In genomic region chr12:56681096-56681811, GRCm38 (mm10) we compare ENCODE assay signal across 9 mouse cellular contexts. TPM values are rescaled to one million over a fixed set of nuclear protein-coding genes. Genes with fewer than 3 reads are reported as not detected.
DNase-seq lines count a peak whose midpoint lies in the region; ATAC-seq and TF ChIP-seq lines count a peak whose summit lies in the region.
"Had no signal": no experiment of that assay in that cellular context is flagged by ENCODE, and none has a peak within 500 bp of the region (broad histone marks: within the 10 kb centered on the region; RNA-seq: fewer than 3 reads in every experiment).

No protein-coding gene starts in this region.

- 2% methylated on average over 38 of the region's 38 CpGs for WGBS in heart, adult 2 months
- 1% methylated on average over 37 of the region's 38 CpGs for WGBS in embryonic facial prominence, embryonic 14.5 days

- H3K36me3 ChIP-seq in heart, adult 2 months (ENCODE audit: control insufficient read depth, insufficient read depth, low read length): no peaks in the 10 kb centered on the region
- H3K36me3 ChIP-seq in embryonic facial prominence, embryonic 14.5 days (ENCODE audit: control insufficient read depth, insufficient read depth, low read length): no peaks in the 10 kb centered on the region

- no peak for TF ChIP-seq EP300 in heart, adult 2 months (IDR thresholded peaks at IDR 0.05; ENCODE audit: insufficient read depth, low read depth, low read length)

- peak; percentile 43 for TF ChIP-seq CTCF in heart, adult 2 months (IDR thresholded peaks at IDR 0.05)

- H3K9me3 ChIP-seq in embryonic facial prominence, embryonic 14.5 days (ENCODE audit: control insufficient read depth, low read length): no peaks in the 10 kb centered on the region

- intact Hi-C loops in heart, adult 2 months (cut with DNase I): loop anchor here (5.0 to 10.0 kb wide), 2 partner anchors 306 to 504 kb away; no protein-coding TSS in a partner anchor
- intact Hi-C loops in heart, postnatal 10 days (cut with DNase I): loop anchor here (5.0 kb wide), 1 partner anchor 501 kb away; no protein-coding TSS in a partner anchor

- peak; percentile 85 for ATAC-seq in embryonic facial prominence, embryonic 14.5 days (ENCODE audit: low read depth)

- H3K4me2 ChIP-seq in embryonic facial prominence, embryonic 14.5 days (ENCODE audit: low read depth, low read length): peak overlapping the region; percentile 85

- no peak overlapping the region for H3K4me3 ChIP-seq in heart, adult 2 months
- peak overlapping the region; percentile 40 for H3K4me3 ChIP-seq in embryonic facial prominence, embryonic 14.5 days (ENCODE audit: low read depth, low read length)

- no peaks in the 10 kb centered on the region for H3K4me1 ChIP-seq in heart, adult 2 months (ENCODE audit: control insufficient read depth, insufficient read depth, low read length)
- no peaks in the 10 kb centered on the region for H3K4me1 ChIP-seq in embryonic facial prominence, embryonic 14.5 days (ENCODE audit: control insufficient read depth, insufficient read depth, low read length)

- H3K9ac ChIP-seq in heart, adult 2 months (ENCODE audit: low read depth, low read length): no peak overlapping the region
- peak overlapping the region; percentile 56 for H3K9ac ChIP-seq in embryonic facial prominence, embryonic 14.5 days (ENCODE audit: low read depth, low read length)

- no peak for TF ChIP-seq POLR2A in heart, adult 2 months (IDR thresholded peaks at IDR 0.05; ENCODE audit: insufficient read depth, low read depth, low read length)

- H3K79me2 ChIP-seq in heart, adult 2 months (replicated peaks; ENCODE audit: control insufficient read depth, insufficient read depth, low read length): no peaks in the 10 kb centered on the region

- DNase-seq in heart, adult 2 months: no peak
- no peak for DNase-seq in heart, postnatal 10 days
- DNase-seq in embryonic facial prominence, embryonic 14.5 days (ENCODE audit: low spot score): peak; percentile 76
- DNase-seq in kidney, adult 9 months: peak; percentile 40
- peak; percentile 11 for DNase-seq in lung, postnatal 25 days (ENCODE audit: low spot score)
- no peak for DNase-seq in layer of hippocampus, adult 18-20 months (ENCODE audit: low spot score in 2 of 2)
- no peak for DNase-seq in urinary bladder, adult 2 months (ENCODE audit: low spot score)
- DNase-seq in left cerebral cortex, adult 18-20 months (ENCODE audit: low spot score in 2 of 2): no peak

- H3K27ac ChIP-seq in heart, adult 2 months: no peak overlapping the region
- no peak overlapping the region for H3K27ac ChIP-seq in embryonic facial prominence, embryonic 14.5 days (replicated peaks; ENCODE audit: low read depth, low read length)

- H3K27me3 ChIP-seq in heart, adult 2 months (ENCODE audit: control insufficient read depth, insufficient read depth, low read length): peaks cover 4% of the 10 kb centered on the region
- peaks cover 68% of the 10 kb centered on the region for H3K27me3 ChIP-seq in embryonic facial prominence, embryonic 14.5 days (replicated peaks; ENCODE audit: control insufficient read depth, insufficient read depth, low read length)

RNA-seq across cellular contexts. Expression of gene Pax9, which starts 10.3 kb away (rescaled TPM):
- total RNA-seq in heart, adult 2 months (2021): under 1 TPM in 1 of 2 experiments, not detected in 1; 0.26 TPM
- polyA plus RNA-seq in heart, adult 2 months (2012; rRNA removed): 0.20 and 0.47 TPM in 2 replicates
- under 1 TPM; 0.12 to 0.24 TPM for total RNA-seq in heart, postnatal 10 days (2021)
- 9.2 and 9.4 TPM in 2 replicates for polyA plus RNA-seq in embryonic facial prominence, embryonic 14.5 days (2014; fragmentation: Nextera tagmentation; extraction: Ambion mirVana)
- not detected for total RNA-seq in layer of hippocampus, adult 18-20 months (2021)
- 0.03 TPM in 1 of 2 replicates, not detected in the other for polyA plus RNA-seq in urinary bladder, adult 2 months (2012; rRNA removed)
- not detected for total RNA-seq in left cerebral cortex, adult 18-20 months (2021)
- polyA plus RNA-seq: gonadal fat pad, adult 2 months had no signal

Comparison
In these comparisons a context has a peak if more than half of its experiments do, and no peak if none do; other contexts are left out.
1. DNase-seq: peak in embryonic facial prominence, embryonic 14.5 days (single experiment), kidney, adult 9 months (single experiment) and lung, postnatal 25 days (single experiment); none in heart, adult 2 months (0 of 2), heart, postnatal 10 days (0 of 2), layer of hippocampus, adult 18-20 months (0 of 2), urinary bladder, adult 2 months (single experiment) and left cerebral cortex, adult 18-20 months (0 of 2).